Mouse (Mus musculus): ENCODE data around the gene Il2ra. TPM values are rescaled to one million over a fixed set of nuclear protein-coding genes. Genes with fewer than 3 reads are reported as not detected.

The Il2ra gene
- polyA plus RNA-seq, 1 experiment, result 0.20 TPM

Other genes with a start within 250 kb of the Il2ra start
- 20.1 and 21.5 TPM in 2 replicates for gene Pfkfb3, start 88.7 kb upstream of the Il2ra start, polyA plus RNA-seq (2012; rRNA removed)
- gene Rbm17, start 38.7 kb upstream of the Il2ra start, polyA plus RNA-seq (2012; rRNA removed), result 103 and 109 TPM in 2 replicates
- not detected in 2 replicates for gene Gm17490, start 16.5 kb upstream of the Il2ra start, polyA plus RNA-seq (2012; rRNA removed)
- gene Il15ra, start 62.5 kb downstream of the Il2ra start, polyA plus RNA-seq (2012; rRNA removed), result 14.7 and 16.7 TPM in 2 replicates
- 91.4 and 95.3 TPM in 2 replicates for gene Fbh1, start 134.8 kb downstream of the Il2ra start, polyA plus RNA-seq (2012; rRNA removed)
- gene Ankrd16, start 135.1 kb downstream of the Il2ra start, polyA plus RNA-seq (2012; rRNA removed), result 105 and 114 TPM in 2 replicates